Mouse (Mus musculus): ENCODE measurements at regions not wholly inside any gene's neighbourhood (a gene's known extent, or its start where the extent isn't known, plus 50 kb on each side); places are given as distances from the start of the nearest gene placed in this dataset.

- TF ChIP-seq CTCF (IDR thresholded peaks at IDR 0.05; ENCODE audit: low read depth, low read length) = no peak
- TF ChIP-seq POLR2A (IDR thresholded peaks at IDR 0.05; ENCODE audit: extremely low read depth, insufficient read depth, low read length) = no peak
- Histone ChIP-seq H3K4me3 (ENCODE audit: insufficient read depth, low read depth, low read length) (no peak overlapping the region), H3K9ac (ENCODE audit: low read depth, low read length) (no peak overlapping the region), H3K27ac (replicated peaks; ENCODE audit: insufficient read depth, low read depth, low read length) (no peak overlapping the region), H3K27me3 (ENCODE audit: control insufficient read depth, insufficient read depth, low read length) (no peaks in the 10 kb centered on the region), H3K4me1 (ENCODE audit: control insufficient read depth, insufficient read depth, low read length) (no peaks in the 10 kb centered on the region), H3K36me3 (ENCODE audit: control insufficient read depth, insufficient read depth, low read length) (no peaks in the 10 kb centered on the region), H3K79me2 (ENCODE audit: control insufficient read depth, insufficient read depth, low read length) (no peaks in the 10 kb centered on the region)
- WGBS = 24% methylated on average over 2 of the region's 2 CpGs
- peak; percentile 74 for DNase-seq (ENCODE audit: extremely low read depth, low read depth, low spot score)
Observed at GRCm38 (mm10) chr8:115948036-115948435, 240.4 kb upstream of the Maf start.

DNA sequence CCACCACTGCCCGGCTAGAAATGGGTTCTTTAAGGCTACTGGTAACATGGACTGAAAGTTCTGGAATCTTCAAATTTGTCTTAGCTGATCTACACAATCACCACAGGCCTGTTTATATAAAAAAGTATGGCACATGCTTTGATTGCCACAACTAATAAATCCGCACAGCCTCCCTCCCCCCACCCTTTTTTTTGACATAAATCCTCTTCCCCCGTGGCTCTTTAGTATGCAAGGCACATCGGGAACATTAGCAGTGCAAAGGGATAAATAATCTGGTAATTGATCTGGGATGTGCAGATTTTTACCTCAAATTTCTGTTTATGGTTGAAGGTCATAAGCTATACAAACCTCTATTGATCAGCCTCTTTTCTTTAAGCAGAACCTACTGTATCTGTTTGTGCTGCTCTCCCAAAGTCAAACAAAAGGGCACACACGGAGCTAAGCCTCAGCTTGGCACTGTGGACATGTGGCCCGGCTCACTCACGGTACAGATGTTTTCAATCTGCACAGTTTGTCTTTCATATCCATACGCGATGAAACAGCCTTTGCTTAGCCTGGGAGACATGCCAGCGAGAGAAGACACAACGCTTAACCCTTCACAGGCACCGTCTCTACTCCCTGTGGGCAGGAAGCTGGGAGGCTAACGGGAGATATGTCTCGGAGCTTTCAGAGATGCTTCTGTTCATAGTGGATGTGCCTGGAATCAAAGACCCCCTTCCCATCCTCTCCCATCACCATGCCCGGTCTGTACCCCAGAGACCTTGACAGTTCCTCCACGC, 235.3 kb upstream of the Maf start:
- no peak overlapping the region for H3K4me3 ChIP-seq (ENCODE audit: insufficient read depth, low read depth, low read length)
- no peaks in the 10 kb centered on the region for H3K79me2 ChIP-seq (ENCODE audit: control insufficient read depth, insufficient read depth, low read length)
- DNase-seq (ENCODE audit: extremely low read depth, low read depth, low spot score) = no peak
- H3K9ac ChIP-seq (ENCODE audit: low read depth, low read length) = no peak overlapping the region
- no peaks in the 10 kb centered on the region for H3K27me3 ChIP-seq (ENCODE audit: control insufficient read depth, insufficient read depth, low read length)
- 51% methylated on average over 16 of the region's 16 CpGs for WGBS
- no peak overlapping the region for H3K27ac ChIP-seq (replicated peaks; ENCODE audit: insufficient read depth, low read depth, low read length)
- no peaks in the 10 kb centered on the region for H3K4me1 ChIP-seq (ENCODE audit: control insufficient read depth, insufficient read depth, low read length)
- TF ChIP-seq POLR2A (IDR thresholded peaks at IDR 0.05; ENCODE audit: extremely low read depth, insufficient read depth, low read length) (no peak), CTCF (IDR thresholded peaks at IDR 0.05; ENCODE audit: low read depth, low read length) (no peak)
- no peaks in the 10 kb centered on the region for H3K36me3 ChIP-seq (ENCODE audit: control insufficient read depth, insufficient read depth, low read length)

- TF ChIP-seq POLR2A (IDR thresholded peaks at IDR 0.05; ENCODE audit: extremely low read depth, insufficient read depth, low read length) = no peak
- no peak for TF ChIP-seq CTCF (IDR thresholded peaks at IDR 0.05; ENCODE audit: low read depth, low read length)
- Histone ChIP-seq H3K27me3 (ENCODE audit: control insufficient read depth, insufficient read depth, low read length) (no peaks in the 10 kb centered on the region), H3K27ac (replicated peaks; ENCODE audit: insufficient read depth, low read depth, low read length) (no peak overlapping the region), H3K36me3 (ENCODE audit: control insufficient read depth, insufficient read depth, low read length) (no peaks in the 10 kb centered on the region), H3K9ac (ENCODE audit: low read depth, low read length) (no peak overlapping the region), H3K79me2 (ENCODE audit: control insufficient read depth, insufficient read depth, low read length) (no peaks in the 10 kb centered on the region), H3K4me3 (ENCODE audit: insufficient read depth, low read depth, low read length) (no peak overlapping the region), H3K4me1 (ENCODE audit: control insufficient read depth, insufficient read depth, low read length) (peaks cover under 1% of the 10 kb centered on the region; the same call in 1 of the 2 replicates)
- 64% methylated on average over 8 of the region's 8 CpGs for WGBS
- DNase-seq (ENCODE audit: extremely low read depth, low read depth, low spot score) = no peak
Observed at GRCm38 (mm10) chr8:115929472-115930210, 222.0 kb upstream of the Maf start.

DNA sequence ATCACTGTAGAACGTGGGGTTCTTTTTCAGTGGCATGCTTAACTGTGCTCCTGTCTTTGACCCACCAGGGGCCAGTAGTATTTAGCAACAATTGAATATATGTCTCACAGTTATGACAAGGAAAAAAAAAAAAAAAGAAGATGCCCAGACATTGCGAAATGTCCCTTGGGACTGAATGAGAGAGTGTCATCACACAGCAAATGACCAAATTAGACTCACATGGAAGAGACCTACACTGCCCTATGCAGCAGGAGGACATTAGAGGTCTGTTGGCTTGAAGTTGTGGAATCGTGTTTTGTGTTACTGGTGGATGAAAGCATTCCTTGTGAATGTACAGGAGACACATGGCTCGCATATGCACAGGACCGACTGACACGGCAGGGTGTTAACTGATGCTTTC, 214.3 kb upstream of the Maf start:
- Histone ChIP-seq H3K27me3 (ENCODE audit: control insufficient read depth, insufficient read depth, low read length) (no peaks in the 10 kb centered on the region), H3K4me1 (ENCODE audit: control insufficient read depth, insufficient read depth, low read length) (no peaks in the 10 kb centered on the region), H3K79me2 (ENCODE audit: control insufficient read depth, insufficient read depth, low read length) (no peaks in the 10 kb centered on the region), H3K36me3 (ENCODE audit: control insufficient read depth, insufficient read depth, low read length) (no peaks in the 10 kb centered on the region), H3K27ac (replicated peaks; ENCODE audit: insufficient read depth, low read depth, low read length) (no peak overlapping the region), H3K4me3 (ENCODE audit: insufficient read depth, low read depth, low read length) (no peak overlapping the region), H3K9ac (ENCODE audit: low read depth, low read length) (no peak overlapping the region)
- WGBS = 92% methylated on average over 6 of the region's 6 CpGs
- TF ChIP-seq POLR2A (IDR thresholded peaks at IDR 0.05; ENCODE audit: extremely low read depth, insufficient read depth, low read length) (no peak), CTCF (IDR thresholded peaks at IDR 0.05; ENCODE audit: low read depth, low read length) (no peak)
- no peak for DNase-seq (ENCODE audit: extremely low read depth, low read depth, low spot score)

DNA sequence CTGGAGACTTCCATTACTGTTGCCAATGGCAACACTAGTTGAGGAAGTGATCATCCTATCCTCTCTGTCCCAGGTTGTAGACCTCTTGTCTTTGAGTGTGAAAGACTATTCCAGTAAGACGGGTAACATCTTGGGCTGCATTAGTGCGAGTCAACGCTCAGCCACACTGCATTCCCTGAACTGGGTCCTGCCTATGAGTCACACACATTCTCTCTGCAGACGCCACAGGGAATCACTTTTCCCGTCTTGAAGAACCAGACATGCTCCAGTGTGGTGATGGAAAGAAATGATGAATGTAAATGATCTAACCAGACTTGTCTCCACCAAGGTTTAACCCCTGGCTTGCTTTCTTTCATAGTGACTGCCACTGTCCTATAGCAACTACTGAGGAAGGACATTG, 199.1 kb upstream of the Maf start:
- H3K79me2 ChIP-seq (ENCODE audit: control insufficient read depth, insufficient read depth, low read length) = no peaks in the 10 kb centered on the region
- no peak for TF ChIP-seq CTCF (IDR thresholded peaks at IDR 0.05; ENCODE audit: low read depth, low read length)
- no peak for TF ChIP-seq POLR2A (IDR thresholded peaks at IDR 0.05; ENCODE audit: extremely low read depth, insufficient read depth, low read length)
- no peaks in the 10 kb centered on the region for H3K4me1 ChIP-seq (ENCODE audit: control insufficient read depth, insufficient read depth, low read length)
- H3K4me3 ChIP-seq (ENCODE audit: insufficient read depth, low read depth, low read length) = no peak overlapping the region
- H3K27ac ChIP-seq (replicated peaks; ENCODE audit: insufficient read depth, low read depth, low read length) = no peak overlapping the region
- DNase-seq (ENCODE audit: extremely low read depth, low read depth, low spot score) = no peak
- no peaks in the 10 kb centered on the region for H3K27me3 ChIP-seq (ENCODE audit: control insufficient read depth, insufficient read depth, low read length)
- H3K9ac ChIP-seq (ENCODE audit: low read depth, low read length) = no peak overlapping the region
- WGBS = 97% methylated on average over 5 of the region's 5 CpGs
- H3K36me3 ChIP-seq (ENCODE audit: control insufficient read depth, insufficient read depth, low read length) = no peaks in the 10 kb centered on the region

Data from liver, adult 2 months (tissue).